In genomic region chr4:93184332-93184731, GRCm38 (mm10) we compare ENCODE assay signal across 10 mouse cellular contexts.
"Had no signal": no experiment of that assay in that cellular context is flagged by ENCODE, and none has a peak within 500 bp of the region (broad histone marks: within the 10 kb centered on the region; RNA-seq: fewer than 3 reads in every experiment).

No protein-coding gene starts in this region.

- H3K27ac ChIP-seq: layer of hippocampus, adult 2 months; limb, embryonic 13.5 days; liver, embryonic 14.5 days; stomach, postnatal 0 days had no signal

- H3K4me3 ChIP-seq: layer of hippocampus, adult 2 months; limb, embryonic 13.5 days had no signal

- H3K9ac ChIP-seq: limb, embryonic 13.5 days; liver, embryonic 14.5 days had no signal

- H3K9me3 ChIP-seq: limb, embryonic 13.5 days had no signal

- H3K36me3 ChIP-seq: limb, embryonic 13.5 days had no signal

- DNase-seq: kidney, adult 2 months; kidney, postnatal 10 days; kidney, postnatal 4 days; left cerebral cortex, postnatal 4 days; lung, adult 18-20 months had no signal

- ATAC-seq: intestine, embryonic 16.5 days had no signal

- H3K27me3 ChIP-seq: limb, embryonic 13.5 days had no signal

- H3K4me1 ChIP-seq: limb, embryonic 13.5 days had no signal

- H3K4me2 ChIP-seq: limb, embryonic 13.5 days had no signal
